Mouse (Mus musculus): ENCODE data around the gene C4bp.
"Not testable (repeated sequence)": the region's sequence is repeated elsewhere in the genome, so short reads cannot be mapped to it uniquely, and the experiment has no call there.

- TF ChIP-seq CTCF (IDR thresholded peaks at IDR 0.05; ENCODE audit: low read depth, low read length); POLR2A (IDR thresholded peaks at IDR 0.05; ENCODE audit: borderline replicate concordance, low read depth, low read length): not testable (repeated sequence)
These were observed 1.8 kb downstream of the C4bp start for GRCm38 (mm10) chr1:130659641-130660040.

Data from bone marrow macrophage, adult 2 months (primary cell).